Mouse (Mus musculus) small intestine, adult 2 months (tissue): ENCODE measurements around the gene Ankfn1. TPM values are rescaled to one million over a fixed set of nuclear protein-coding genes. Genes with fewer than 3 reads are reported as not detected.

Source experiments
- H3K27ac ChIP-seq: fragments of 200-500 bp; 2 replicates; pipeline ENCODE4 v1.5.1; 2012; ENCODE audit warnings: low read depth, low read length, control low read depth, inconsistent platforms; ENCODE audit not compliant: insufficient read depth
- H3K27me3 ChIP-seq: fragments of 200-500 bp; 2 replicates; pipeline ENCODE4 v1.6.1; 2012; ENCODE audit warnings: mild to moderate bottlenecking, moderate library complexity, low read length, inconsistent platforms; ENCODE audit not compliant: control insufficient read depth, insufficient read depth
- H3K36me3 ChIP-seq: fragments of 200-500 bp; 2 replicates; pipeline ENCODE4 v1.6.1; 2012; ENCODE audit warnings: mild to moderate bottlenecking, low read length, control low read depth, inconsistent platforms; ENCODE audit not compliant: control insufficient read depth, insufficient read depth
- H3K4me1 ChIP-seq: fragments of 200-500 bp; 2 replicates; pipeline ENCODE4 v1.6.1; 2012; ENCODE audit warnings: low read length, inconsistent platforms, mixed read lengths; ENCODE audit not compliant: control insufficient read depth, insufficient read depth, insufficient read length
- H3K4me3 ChIP-seq: fragments of 200-500 bp; 2 replicates; pipeline ENCODE4 v1.5.1; 2012; ENCODE audit warnings: low read depth, mild to moderate bottlenecking, control low read depth, inconsistent platforms, low read length, moderate library complexity
- CTCF ChIP-seq: fragments of 200-500 bp; IDR thresholded peaks from 2 replicates; pipeline ENCODE4 v1.5.1; 2012; ENCODE audit warnings: low read depth, mild to moderate bottlenecking, control low read depth, inconsistent platforms, low read length, moderate library complexity, mixed read lengths; ENCODE audit not compliant: insufficient replicate concordance, insufficient read length; ENCODE audit errors: extremely low read depth
- POLR2A ChIP-seq: fragments of 200-500 bp; IDR thresholded peaks from 2 replicates; pipeline ENCODE4 v1.6.1; 2012; ENCODE audit warnings: low read depth, mild to moderate bottlenecking, control low read depth, inconsistent platforms, low read length, moderate library complexity
- WGBS: fragments of 180-500 bp; shearing (Covaris S2); methylation state at CpG from one replicate; pipeline ENCODE4 v1.1.7; 2018; 5-methylcytosine and 5-hydroxymethylcytosine counted together
- polyA plus RNA-seq: library from polyadenylated mRNA; depleted of rRNA; stranded (reverse); fragments of >200 nt; gene quantifications from 2 replicates; pipeline ENCODE4 v1.2.3, GENCODE M21; 2012

The Ankfn1 gene
- polyA plus RNA-seq, 1 experiment: 0.05 TPM

GRCm38 (mm10) chr11:89450406-89450805, 327.0 kb downstream of the Ankfn1 start:
- TF ChIP-seq CTCF (no peak), POLR2A (no peak)

DNA sequence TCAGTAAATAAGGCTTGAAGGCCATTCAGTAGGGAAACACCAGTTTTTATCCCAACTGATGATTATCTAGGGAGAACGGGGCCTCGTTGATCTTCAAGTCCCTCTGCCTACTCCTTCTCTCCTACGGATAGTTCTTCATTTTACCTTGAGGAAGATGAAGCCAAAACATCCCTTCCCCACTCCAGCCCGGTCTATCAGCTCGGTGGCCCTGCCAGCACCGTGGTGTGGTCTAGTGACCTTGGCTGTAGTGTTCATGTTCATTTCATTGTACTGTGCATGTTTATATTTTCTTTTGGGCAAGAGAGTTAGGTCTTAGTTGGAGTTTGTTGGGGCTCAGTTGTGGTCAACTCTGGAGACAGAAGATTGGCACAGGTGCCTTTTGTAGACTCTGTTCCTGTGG, 328.5 kb downstream of the Ankfn1 start:
- no peaks in the 10 kb centered on the region for H3K4me1 ChIP-seq
- H3K36me3 ChIP-seq: no peaks in the 10 kb centered on the region
- 74% methylated on average over 6 of the region's 6 CpGs for WGBS
- no peaks in the 10 kb centered on the region for H3K27me3 ChIP-seq
- H3K4me3 ChIP-seq: no peak overlapping the region
- TF ChIP-seq POLR2A (no peak), CTCF (no peak)
- H3K27ac ChIP-seq: no peak overlapping the region

More at GRCm38 (mm10) chr11:89450406-89450805, 327.0 kb downstream of the Ankfn1 start:
- 86% methylated on average over 4 of the region's 4 CpGs for WGBS
- Histone ChIP-seq H3K27me3 (no peaks in the 10 kb centered on the region), H3K4me3 (no peak overlapping the region), H3K36me3 (no peaks in the 10 kb centered on the region), H3K4me1 (no peaks in the 10 kb centered on the region), H3K27ac (no peak overlapping the region)

GRCm38 (mm10) chr11:89447477-89447876, 330.0 kb downstream of the Ankfn1 start:
- Histone ChIP-seq H3K4me3 (no peak overlapping the region), H3K4me1 (no peaks in the 10 kb centered on the region), H3K27me3 (no peaks in the 10 kb centered on the region), H3K27ac (no peak overlapping the region), H3K36me3 (no peaks in the 10 kb centered on the region)
- 81% methylated on average over 12 of the region's 12 CpGs for WGBS
- TF ChIP-seq CTCF (no peak), POLR2A (no peak)

DNA sequence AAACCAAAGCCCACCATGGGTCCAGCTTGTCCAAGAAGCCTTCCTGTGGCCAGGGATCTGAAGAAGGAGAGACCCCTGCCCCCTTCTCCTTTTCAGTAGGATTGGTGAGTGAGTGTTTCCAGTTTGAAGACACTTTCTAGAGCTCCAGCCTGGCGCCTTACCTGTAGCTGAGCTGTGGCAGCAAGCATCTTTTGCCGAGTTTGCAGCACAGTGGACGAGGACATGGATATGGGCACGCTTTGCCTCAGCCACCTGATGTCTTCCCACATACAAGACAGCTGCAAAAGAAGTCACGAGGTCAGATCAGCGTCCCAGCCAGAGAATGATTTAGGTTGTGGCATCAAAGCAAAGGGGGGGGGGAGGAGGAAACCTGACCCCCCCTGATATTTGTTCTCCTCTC, 336.9 kb downstream of the Ankfn1 start:
- TF ChIP-seq CTCF (no peak), POLR2A (no peak)
- Histone ChIP-seq H3K27me3 (no peaks in the 10 kb centered on the region), H3K4me1 (no peaks in the 10 kb centered on the region), H3K4me3 (no peak overlapping the region), H3K27ac (no peak overlapping the region), H3K36me3 (no peaks in the 10 kb centered on the region)
- 84% methylated on average over 6 of the region's 6 CpGs for WGBS

DNA sequence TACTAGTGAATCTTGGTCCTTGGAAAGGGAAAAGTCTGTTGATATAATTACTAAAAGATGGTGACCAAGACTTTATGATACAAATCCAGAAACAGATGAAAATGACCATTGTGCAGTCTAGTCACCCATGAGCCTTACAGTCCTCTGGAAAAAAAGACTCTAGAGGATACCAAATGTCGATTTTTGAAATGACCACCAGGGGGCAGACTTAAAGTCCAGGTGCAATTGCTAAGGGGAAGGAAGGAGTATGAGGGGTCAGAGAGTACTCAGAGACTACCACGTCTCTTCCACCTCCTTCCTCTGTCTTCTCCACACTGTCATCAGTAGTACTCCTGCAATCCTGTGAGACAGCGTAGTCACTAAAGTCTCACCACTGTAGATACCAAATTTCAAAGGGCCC, 353.1 kb downstream of the Ankfn1 start:
- TF ChIP-seq POLR2A (no peak), CTCF (no peak)

DNA sequence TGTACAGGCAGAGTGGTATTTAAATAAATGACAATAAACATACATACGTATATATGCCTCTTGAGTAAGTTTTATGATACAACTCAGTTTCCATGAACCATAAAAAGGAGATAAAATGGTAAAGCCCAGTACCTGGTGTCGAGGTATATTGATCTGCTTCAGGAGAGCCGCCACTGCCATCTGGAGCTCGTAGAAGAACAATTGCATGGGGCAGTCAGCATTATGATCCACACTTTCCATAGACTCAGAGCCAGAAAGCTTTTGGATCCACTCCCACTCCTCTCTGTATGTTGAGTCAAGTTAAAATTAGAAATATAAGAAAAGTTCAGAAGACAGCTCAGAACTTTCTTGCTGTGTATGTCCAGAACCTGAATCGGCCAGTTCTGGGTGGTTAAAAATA, 354.8 kb downstream of the Ankfn1 start:
- no peak overlapping the region for H3K27ac ChIP-seq
- no peaks in the 10 kb centered on the region for H3K4me1 ChIP-seq
- H3K36me3 ChIP-seq: no peaks in the 10 kb centered on the region
- TF ChIP-seq POLR2A: no peak
- TF ChIP-seq CTCF: no peak
- H3K4me3 ChIP-seq: no peak overlapping the region
- 48% methylated on average over 5 of the region's 5 CpGs for WGBS
- H3K27me3 ChIP-seq: no peaks in the 10 kb centered on the region

More for the DNA sequence above, 353.1 kb downstream of the Ankfn1 start:
- no peak overlapping the region for H3K27ac ChIP-seq
- no peaks in the 10 kb centered on the region for H3K36me3 ChIP-seq
- H3K4me3 ChIP-seq: no peak overlapping the region
- H3K4me1 ChIP-seq: no peaks in the 10 kb centered on the region
- H3K27me3 ChIP-seq: no peaks in the 10 kb centered on the region
- WGBS: 38% methylated on average over 3 of the region's 3 CpGs

- H3K36me3 ChIP-seq: no peaks in the 10 kb centered on the region
- H3K4me3 ChIP-seq: no peak overlapping the region
- no peak overlapping the region for H3K27ac ChIP-seq
- no peaks in the 10 kb centered on the region for H3K4me1 ChIP-seq
- WGBS: 73% methylated on average over 11 of the region's 11 CpGs
- H3K27me3 ChIP-seq: no peaks in the 10 kb centered on the region
- no peak for TF ChIP-seq POLR2A
- no peak for TF ChIP-seq CTCF
Measured at GRCm38 (mm10) chr11:89420767-89421438, 356.6 kb downstream of the Ankfn1 start.
